Mouse (Mus musculus): ENCODE measurements around the gene Tmem121. TPM values are rescaled to one million over a fixed set of nuclear protein-coding genes. Genes with fewer than 3 reads are reported as not detected.
"Not testable (repeated sequence)": the region's sequence is repeated elsewhere in the genome, so short reads cannot be mapped to it uniquely, and the experiment has no call there.

The Tmem121 gene
- polyA plus RNA-seq, 2 experiments from 2014 or later: not detected

DNA sequence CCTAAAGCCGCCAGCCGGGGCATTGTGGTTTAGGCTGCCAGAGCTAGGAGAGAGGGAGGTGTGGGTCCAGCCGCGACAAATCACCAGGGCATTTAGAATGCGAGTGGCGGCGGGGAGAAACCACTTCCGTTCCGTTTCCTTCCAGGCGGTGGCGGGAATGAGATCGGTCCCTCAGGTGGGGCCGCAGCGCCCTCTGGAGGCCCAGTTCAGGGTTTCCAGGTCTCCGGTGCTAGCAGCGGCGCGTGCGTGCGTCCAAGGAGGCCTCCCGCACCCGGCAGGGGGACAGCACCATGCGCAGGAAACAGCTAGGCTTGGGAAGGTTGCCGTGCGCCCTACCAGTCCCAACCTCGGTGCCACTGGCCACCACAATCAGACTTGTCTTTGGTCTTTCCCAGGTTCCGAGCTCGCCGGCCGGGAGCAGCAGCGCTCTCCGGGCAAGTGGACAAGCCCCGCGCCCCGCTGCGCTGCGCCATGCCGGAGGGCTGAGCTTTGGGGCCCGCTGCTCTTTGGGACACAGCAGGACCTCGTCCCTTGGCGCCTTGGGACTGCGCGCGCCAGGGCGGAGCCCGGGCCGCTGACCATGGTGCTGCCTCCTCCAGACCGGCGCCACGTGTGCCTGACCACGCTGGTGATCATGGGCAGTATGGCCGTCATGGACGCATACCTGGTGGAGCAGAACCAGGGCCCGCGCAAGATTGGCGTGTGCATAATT, 2.0 kb downstream of the Tmem121 start:
- ATAC-seq: peak; percentile 88

DNA sequence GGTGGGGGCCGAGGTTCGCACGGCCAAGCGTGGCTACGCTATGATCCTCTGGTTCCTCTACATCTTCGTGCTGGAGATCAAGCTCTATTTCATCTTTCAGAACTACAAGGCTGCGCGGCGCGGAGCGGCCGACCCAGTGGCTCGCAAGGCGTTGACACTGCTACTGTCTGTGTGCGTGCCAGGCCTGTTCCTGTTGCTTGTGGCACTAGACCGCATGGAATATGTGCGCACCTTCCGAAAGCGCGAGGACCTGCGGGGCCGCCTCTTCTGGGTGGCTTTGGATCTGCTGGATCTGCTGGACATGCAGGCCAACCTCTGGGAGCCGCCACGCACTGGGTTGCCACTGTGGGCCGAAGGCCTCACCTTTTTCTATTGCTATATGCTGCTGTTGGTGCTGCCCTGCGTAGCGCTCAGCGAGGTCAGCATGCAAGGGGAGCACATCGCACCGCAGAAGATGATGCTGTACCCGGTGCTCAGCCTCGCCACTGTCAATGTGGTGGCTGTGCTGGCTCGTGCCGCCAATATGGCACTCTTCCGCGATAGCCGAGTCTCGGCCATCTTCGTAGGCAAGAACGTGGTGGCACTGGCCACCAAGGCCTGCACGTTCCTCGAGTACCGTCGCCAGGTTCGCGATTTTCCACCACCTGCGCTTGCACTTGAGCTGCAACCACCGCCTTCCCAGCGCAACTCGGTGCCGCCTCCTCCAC, 2.8 kb downstream of the Tmem121 start:
- no peak for ATAC-seq

DNA sequence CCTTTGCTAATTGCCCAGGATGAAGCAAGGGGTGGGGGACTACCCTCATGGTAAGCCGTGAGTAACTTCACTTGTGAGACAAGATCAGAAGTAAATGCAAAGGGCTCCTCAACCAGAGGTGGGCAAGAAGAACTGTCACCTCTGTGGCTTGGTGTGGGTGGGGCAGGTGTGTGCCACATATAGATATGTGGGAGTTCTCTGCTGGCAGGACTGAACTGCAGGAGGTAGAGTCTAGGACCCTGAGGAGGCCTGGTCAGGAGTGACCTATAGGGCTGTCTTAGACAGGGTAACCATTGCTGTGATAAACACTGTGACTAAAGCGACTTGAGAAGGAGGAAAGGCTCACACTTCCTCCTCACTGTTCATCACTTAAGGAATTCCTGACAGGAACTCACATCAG, 7.7 kb downstream of the Tmem121 start:
- ATAC-seq: no peak

DNA sequence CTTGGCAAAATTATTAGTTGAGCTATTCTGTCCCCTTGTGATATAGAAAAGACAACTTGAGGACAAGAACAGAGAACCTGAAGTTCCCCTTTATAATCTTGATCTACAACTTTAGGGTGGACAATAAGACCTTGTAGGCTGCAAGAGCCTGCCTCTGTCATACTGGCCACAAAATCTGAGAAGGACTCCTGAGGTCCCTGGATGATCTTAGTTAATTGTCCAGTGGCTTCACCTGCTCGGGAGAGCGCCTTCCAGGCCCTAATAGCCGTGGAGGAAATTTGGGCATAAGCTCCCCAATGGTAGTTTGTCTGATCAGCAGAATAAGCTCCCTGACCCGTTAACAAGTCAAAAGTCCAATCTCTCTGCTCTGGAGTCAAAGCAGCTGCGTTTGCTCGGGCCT, 13.4 kb downstream of the Tmem121 start:
- ATAC-seq: not testable (repeated sequence)

DNA sequence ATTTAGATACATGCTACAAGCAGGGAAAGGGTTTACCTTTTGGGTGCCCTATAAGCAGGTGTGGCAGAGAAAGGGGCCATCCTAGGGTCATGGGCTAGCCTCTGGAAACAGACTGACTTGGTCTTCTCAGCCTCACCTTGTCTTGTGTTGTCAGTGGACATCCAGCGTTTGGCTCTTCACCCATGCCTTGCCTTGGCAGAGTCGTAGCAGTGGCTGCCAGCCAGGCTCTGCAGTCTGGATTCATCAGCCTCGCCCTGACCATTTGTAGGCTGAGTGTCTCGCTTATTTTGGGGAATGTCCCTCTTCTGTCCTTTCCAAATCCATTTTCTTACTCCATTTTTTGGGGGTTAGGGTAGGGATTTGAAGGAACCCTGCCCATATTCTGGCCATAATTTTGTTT, 15.6 kb downstream of the Tmem121 start:
- ATAC-seq: no peak

DNA sequence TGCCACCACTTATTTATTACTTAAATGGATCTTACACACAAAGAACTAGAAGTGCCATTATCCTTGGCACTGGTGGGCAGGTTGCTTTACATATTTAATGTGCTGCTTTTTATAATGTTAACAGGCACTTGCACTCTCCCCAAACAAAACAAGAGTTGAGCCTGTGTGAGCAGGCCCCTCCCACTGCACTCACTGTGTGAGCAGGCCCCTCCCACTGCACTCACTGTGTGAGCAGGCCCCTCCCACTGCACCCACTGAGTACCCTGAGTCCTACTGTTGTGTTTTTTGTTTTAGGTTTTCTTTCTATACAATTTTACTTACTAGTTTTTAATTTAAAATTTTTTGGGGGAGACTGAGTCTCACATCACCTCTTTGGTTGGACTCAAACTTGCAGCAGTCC, 16.3 kb downstream of the Tmem121 start:
- no peak for ATAC-seq

DNA sequence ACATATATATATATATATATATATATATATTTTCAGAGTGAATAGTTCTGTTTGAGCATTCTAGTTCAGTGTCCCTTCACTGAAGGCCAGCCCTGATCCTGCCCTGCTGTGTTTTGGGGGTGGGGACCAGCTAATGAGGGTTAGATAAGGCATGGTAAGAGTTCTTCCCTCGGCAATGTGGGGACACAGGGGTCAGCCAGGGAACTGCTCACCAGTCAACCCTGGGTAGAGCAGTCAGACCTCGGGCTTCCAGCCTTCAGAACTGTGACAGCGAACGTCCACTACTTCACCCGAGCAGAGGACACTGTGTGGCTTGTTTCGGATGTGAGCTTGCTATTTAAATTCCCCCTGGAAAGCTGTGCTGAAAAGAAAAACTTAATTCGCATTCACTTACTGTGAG, 17.8 kb downstream of the Tmem121 start:
- ATAC-seq: no peak

DNA sequence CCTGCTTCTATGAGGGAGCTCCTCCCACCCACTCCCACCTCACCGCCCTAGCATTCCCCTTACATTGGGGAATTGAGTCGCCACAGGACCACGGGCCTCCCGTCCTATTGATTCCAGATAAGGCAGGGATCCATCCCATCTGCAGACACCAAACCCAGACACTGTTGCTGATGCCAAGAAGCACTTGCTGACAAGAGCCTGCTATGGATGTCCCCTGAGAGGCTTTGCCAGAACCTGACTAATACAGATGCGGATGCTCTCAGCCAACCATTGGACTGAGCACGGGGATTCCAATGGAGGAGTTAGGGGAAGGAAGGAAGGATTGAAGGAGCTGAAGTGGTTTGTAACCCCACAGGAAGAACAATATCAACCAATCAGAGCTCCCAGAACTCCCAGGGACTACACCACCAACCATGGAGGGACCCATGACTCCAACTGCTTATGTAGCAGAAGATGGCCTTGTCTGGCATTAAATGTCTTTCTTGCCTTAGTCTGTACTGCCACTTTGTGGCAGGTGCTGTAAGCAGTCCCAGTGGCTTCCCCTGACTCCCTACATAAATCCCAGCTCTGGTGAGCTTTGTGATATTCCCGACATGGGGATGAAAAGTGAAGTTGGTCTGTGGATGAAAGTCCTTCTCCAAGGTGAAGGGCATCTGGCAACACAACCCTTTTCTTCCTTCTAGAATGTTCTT, 19.7 kb downstream of the Tmem121 start:
- no peak for ATAC-seq

DNA sequence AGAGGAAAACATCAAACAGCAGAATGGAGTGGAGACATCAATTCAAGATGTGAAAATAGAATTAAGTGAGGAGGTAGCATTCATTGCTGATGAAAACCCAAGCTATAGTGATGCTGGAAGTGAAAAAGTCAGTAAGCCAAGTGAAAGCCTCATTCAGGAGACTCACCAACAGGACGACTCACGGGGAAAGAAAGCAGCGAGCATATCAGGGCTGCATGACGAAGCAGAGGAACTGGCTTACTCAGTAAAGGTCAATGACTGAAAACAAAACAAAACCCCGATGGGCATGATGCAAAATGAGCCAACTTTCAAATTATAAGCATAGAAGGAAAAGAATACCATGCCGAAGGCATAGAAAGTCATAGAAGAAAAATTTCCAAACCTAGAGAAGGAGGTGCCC, 22.0 kb downstream of the Tmem121 start:
- ATAC-seq: no peak

DNA sequence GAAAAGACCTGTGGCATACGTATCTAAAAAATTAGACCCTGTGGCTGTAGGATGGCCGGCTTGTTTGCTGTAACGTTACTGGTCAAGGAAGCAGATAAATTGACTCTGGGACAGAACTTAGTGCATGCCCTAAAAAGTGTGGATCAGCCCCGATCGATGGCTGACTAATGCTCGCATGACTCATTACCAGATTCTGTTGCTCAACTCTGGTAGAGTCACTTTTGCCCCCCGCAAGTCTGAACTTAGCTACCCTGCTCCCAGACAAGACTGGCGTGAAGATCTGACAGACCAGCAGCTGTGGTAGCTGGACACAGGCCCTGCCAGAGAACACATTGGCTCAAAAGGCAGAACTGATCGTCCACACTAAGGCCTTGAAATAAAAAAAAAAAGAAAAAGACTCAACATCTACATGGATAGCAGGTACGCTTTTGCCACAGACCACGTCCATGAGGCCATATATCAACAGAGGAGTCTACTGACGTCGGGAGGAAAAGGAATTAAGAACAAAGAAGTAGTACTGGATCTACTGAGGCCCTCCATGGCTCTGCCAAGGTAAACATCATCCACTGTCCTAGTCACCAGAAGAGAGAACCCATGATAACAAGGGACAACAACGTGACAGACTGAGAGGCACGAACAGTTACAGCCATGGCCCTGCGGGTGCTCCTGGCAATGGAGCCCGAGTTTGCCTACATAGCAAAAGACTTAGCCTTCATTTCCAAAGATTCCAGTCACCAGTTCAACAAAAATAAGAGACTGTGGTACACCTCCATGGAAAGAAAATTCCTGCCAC, 25.1 kb downstream of the Tmem121 start:
- ATAC-seq: no peak

DNA sequence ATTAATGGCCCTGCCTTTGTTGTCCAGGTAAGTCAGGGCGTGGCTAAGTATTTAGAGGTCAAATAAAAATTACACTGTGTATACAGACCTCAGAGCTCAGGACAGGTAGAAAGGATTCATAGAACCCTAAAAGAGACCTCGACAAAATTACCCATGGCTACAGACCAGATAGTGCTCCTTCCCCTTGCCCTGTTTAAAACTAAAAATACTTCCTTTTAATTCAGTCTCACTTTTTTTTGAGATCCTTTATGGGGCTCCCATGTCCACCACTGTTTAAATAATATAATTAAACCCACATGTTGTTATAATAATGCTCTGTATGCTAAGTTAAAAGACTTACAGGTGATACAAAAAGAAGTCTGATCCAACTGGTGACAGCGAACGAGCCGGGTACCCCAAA, 26.0 kb downstream of the Tmem121 start:
- ATAC-seq: no peak

DNA sequence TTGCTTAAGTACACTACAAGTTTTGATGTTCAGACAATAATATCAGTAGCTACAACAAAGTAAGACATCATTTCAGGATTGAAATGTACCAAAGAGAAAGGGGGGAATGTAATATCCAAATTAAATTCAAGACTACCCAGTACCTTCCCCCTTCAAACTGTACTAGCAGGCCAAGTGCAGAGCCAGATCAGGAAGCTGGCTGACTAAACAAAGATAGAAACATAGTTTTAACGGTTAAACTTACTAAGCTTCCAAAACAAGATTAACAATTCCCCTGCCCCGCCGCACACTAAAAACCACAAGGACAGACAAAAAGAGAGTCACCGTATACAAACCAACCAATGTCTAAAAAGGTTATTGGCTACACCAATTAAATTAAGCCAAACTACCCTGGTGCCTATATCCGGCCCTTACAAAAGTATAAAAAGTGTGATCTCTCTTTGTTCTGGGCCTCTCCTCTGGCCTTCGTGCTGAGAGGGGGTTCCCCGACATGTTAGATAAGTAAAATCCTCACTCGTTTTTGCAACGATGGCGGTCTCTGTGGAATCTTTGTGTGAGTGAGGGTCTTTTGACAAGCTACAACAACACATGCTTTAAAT, 26.7 kb downstream of the Tmem121 start:
- peak; percentile 35 for ATAC-seq

DNA sequence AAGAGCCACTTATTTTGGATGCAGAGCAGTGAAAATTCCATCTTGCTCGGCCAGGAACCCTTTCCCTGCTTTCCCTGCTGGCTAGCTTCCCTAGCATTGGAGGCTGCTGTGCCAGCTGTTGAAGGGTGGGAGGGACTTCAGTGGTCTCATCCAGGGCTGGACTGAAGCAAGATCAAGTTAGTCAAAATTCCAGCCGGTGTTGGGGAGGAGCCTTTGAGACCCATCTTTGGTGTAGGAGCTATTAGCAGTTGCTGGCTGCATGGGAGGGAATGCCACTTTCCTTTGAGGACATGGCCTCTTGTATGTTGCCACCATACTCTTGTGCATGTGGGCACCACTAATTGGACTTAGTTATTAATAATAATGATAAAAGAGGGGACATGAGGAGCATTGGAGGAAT, 27.5 kb downstream of the Tmem121 start:
- ATAC-seq: no peak

DNA sequence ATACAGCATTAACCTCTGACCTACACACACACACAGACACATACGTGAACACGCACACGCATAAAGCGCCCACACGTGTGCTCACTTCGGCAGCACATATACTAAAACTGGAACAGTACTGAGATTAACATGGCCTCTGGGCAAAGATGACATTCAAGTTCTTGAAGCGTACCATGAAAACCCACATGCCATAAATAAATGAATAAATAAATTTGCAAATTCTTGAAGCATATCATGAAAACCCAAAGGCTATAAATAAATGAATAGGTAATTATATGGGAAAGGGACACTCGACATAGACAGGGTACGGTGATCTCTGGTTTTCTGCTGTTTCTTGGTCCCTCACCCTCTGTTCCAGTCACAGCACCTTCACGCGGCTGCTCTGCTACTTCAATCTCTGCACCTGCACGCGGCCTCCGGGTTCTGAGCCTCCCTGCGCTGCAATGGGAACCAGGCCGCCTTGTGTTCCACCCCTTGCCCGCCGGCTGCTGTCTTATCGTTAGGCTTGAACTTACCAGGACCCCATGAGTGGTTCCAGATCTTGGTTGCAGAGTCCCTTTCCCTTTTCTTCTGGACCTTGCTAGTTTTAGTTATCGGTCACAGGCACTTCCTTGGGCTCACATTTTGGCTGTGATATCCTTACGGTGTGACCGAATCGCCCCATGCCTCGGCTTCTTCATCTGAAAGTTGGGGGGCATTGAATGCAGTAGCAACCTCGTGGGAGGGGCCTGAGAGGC, 28.5 kb downstream of the Tmem121 start:
- no peak for ATAC-seq

DNA sequence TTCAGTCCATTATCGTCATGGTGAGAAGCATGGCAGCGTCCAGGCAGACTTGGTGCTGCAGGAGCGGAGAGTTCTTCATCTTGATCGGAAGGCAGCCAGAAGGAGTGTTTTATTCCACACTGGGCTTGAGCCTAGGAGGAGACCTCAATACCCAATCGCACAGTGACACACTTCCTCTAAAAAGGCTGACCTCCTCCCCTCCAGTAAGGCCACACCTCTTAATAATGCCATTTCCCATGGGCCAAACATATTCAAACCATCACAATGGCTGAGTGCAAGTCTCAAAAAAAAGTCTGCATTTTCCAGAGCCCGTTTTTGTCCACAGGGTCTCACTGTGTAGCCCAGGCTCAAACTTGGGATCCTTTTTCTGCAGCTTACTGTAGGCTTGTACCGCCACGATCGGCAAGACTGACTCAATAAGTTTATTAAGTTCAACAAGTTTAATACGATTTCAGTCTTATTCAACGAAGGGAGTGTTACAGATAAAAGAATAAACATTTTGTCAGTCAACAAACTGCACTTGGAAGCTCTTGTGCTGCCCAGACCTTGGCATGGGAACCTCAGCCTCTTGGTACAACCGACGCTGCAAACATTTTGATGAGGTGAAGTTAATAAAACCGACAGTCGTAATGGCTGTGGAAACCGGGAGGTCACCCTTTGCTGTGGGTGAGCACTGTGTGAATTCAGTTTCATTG, 29.4 kb downstream of the Tmem121 start:
- no peak for ATAC-seq

DNA sequence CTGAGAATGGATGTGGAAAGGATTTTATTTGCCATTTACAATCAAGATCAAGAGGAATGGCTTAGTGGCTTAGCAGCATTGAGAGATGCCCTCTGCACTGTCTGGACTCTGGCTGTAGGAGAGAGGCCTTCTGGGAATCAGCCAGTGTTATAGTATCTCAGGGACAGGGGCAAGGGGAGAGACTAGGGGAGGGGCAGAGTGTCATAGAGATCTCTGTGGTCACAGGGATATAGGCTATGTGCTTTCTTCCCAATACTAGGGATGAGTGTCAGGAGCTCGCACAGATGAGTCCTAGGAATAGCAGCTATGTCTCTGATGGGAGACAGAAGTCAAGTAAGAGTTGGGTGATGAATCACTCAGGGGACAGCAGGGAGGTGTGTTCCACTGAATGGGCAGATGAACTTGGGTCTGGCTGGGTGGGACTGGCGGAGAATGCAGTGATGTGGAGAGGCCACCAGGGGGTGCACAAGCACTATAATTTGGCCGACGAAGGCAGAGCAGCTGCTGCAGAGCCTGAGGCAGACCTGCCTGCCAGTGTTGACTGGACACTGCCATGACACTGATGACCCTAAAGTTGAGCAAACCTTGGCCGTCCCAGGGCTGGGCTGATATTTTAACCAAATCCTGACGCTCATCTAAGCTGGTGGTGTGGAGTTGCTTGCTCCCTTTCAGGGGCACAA, 30.1 kb downstream of the Tmem121 start:
- peak; percentile 39 for ATAC-seq

DNA sequence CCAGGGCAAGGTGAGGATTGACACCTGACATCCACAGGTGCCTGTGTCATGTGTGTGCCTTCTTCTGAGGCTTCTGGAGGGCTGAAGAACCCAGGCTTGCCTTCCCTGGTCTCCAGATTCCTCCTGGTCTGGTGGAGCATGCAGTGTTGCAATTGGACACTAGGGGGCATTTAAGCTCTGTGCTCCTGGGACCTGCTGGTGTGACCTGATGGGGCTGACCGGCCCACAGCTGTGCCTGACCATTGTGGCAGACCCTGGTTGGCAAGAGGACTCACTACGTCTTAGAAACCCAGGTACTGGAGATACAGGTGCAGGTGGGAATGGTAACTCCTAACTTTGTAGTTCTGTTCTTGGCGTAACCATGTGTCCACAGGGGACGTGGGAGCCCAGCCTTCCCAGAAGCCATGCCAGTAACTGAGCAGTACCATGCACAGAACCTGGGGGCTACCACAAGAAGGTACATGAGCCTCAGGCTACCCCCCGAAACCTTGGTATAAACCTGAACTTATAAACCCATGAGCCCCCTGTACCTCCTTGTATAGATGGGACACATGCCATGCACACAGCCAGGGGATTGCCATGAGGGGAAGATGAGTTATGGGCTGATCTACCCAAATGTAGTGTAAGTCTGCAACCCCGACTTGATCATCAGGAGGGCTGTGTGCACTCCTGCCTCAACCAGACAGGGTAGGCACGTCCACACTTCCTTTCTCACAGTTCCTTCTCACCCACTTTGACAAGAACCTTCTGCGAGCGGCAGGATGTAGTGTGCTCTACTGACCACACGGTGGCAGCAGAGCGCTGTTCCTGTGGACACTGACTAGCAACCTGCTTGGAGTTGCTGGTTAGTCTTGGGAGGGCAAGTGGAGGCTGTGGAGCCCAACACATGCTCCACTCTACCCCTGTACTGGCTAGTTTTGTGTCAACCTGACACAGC, 31.8 kb downstream of the Tmem121 start:
- peak; percentile 44 for ATAC-seq

DNA sequence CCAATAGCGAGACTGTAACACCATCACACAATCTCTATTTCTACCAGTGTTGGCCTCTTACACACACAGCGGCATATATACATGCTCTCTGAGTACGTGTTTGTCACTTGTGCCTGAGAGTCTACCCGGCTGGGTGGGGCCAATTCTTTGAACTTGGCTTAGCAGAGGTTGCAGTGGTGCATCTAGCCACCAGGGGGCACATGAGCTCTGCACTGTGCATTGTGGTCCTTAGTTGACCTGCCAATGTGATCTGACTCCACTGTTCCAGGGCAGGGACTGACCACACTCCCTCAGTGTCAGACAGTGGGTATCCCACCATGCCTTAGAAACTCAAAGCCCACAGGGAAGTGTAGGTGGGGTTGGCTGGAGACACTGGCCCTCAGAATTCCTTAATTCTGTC, 34.1 kb downstream of the Tmem121 start:
- no peak for ATAC-seq

DNA sequence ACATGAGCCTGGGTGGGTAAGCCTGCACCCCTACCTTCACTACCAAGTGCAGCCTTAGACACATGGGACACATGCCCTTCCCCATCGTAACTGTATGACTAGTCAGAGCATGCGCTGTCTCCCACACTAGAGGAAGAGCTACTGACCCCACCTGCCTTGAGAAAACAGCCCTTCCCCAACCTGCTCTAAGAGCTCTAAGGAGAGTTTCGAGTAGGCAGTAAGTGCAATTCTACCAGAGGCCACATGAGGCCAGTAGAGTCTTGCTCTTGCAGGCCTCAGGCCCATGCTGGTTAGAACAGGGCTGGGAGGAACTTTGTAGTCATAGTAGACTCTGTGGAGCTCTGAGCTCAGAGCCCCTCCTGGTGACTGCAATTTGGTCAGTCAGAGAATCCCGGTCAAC, 34.7 kb downstream of the Tmem121 start:
- peak; percentile 46 for ATAC-seq
